Mouse (Mus musculus) 3134 (cell line): ENCODE results near the gene Map2k3.
A peak's percentile ranks its signal among the peaks of the same experiment; 100 is the strongest.
"Not testable (repeated sequence)": the region's sequence is repeated elsewhere in the genome, so short reads cannot be mapped to it uniquely, and the experiment has no call there.

Experiments used
- DNase-seq: peaks from one replicate; pipeline ENCODE4 v3.0.0-alpha.2; 2011; ENCODE audit warnings: low spot score; ENCODE audit not compliant: insufficient read length; ENCODE audit errors: extremely low read depth

The Map2k3 gene

GRCm38 (mm10) chr11:60931869-60932481 lies at the start of gene Map2k3:
Map2k3 (plus strand) TSS chr11:60932033.
- DNase-seq, result peak; percentile 95

GRCm38 (mm10) chr11:60882386-60882785 lies 49.4 kb upstream of the Map2k3 start:
- DNase-seq, result no peak

- DNase-seq, result not testable (repeated sequence)
Measured at GRCm38 (mm10) chr11:60886986-60887385, 44.8 kb upstream of the Map2k3 start.

GRCm38 (mm10) chr11:60889861-60890260 lies 42.0 kb upstream of the Map2k3 start:
- DNase-seq, result no peak

- no peak for DNase-seq
Measured at GRCm38 (mm10) chr11:60890286-60890685, 41.5 kb upstream of the Map2k3 start.

GRCm38 (mm10) chr11:60890744-60891143 lies 41.1 kb upstream of the Map2k3 start:
- DNase-seq, result no peak

- no peak for DNase-seq
Measured at GRCm38 (mm10) chr11:60895915-60896314, 35.9 kb upstream of the Map2k3 start.

- no peak for DNase-seq
Measured at GRCm38 (mm10) chr11:60902001-60902400, 29.8 kb upstream of the Map2k3 start.

- no peak for DNase-seq
Measured at GRCm38 (mm10) chr11:60902486-60902885, 29.3 kb upstream of the Map2k3 start.

- no peak for DNase-seq
Measured at GRCm38 (mm10) chr11:60903661-60904061, 28.2 kb upstream of the Map2k3 start.

GRCm38 (mm10) chr11:60905407-60906120 lies 26.3 kb upstream of the Map2k3 start:
- no peak for DNase-seq

GRCm38 (mm10) chr11:60906449-60906848 lies 25.4 kb upstream of the Map2k3 start:
- no peak for DNase-seq

GRCm38 (mm10) chr11:60908073-60908472 lies 23.8 kb upstream of the Map2k3 start:
- no peak for DNase-seq

- DNase-seq, result no peak
Measured at GRCm38 (mm10) chr11:60909626-60910025, 22.2 kb upstream of the Map2k3 start.

GRCm38 (mm10) chr11:60912525-60912973 lies 19.3 kb upstream of the Map2k3 start:
- no peak for DNase-seq

- peak; percentile 91 for DNase-seq
Measured at GRCm38 (mm10) chr11:60913301-60914196, 18.3 kb upstream of the Map2k3 start.

GRCm38 (mm10) chr11:60914491-60914890 lies 17.3 kb upstream of the Map2k3 start, which contains the start of gene Natd1:
Natd1 (minus strand) TSS chr11:60914750.
- no peak for DNase-seq

- no peak for DNase-seq
Measured at GRCm38 (mm10) chr11:60915201-60915600, 16.6 kb upstream of the Map2k3 start.

GRCm38 (mm10) chr11:60920021-60920420 lies 11.8 kb upstream of the Map2k3 start:
- DNase-seq, result no peak

- DNase-seq, result no peak
Measured at GRCm38 (mm10) chr11:60922195-60922594, 9.6 kb upstream of the Map2k3 start.

GRCm38 (mm10) chr11:60922964-60923363 lies 8.9 kb upstream of the Map2k3 start:
- no peak for DNase-seq
